Mouse (Mus musculus) brain, embryonic 14.5 days (tissue): ENCODE data around the gene Rab25.

Source experiments
- CTCF ChIP-seq: fragments of 200-500 bp; IDR thresholded peaks from 2 replicates; pipeline ENCODE4 v1.5.1; 2012; ENCODE audit warnings: inconsistent platforms, mild to moderate bottlenecking, moderate library complexity, borderline replicate concordance; ENCODE audit not compliant: insufficient read depth, insufficient read length; ENCODE audit errors: extremely low read depth
- POLR2A ChIP-seq: fragments of 200-500 bp; IDR thresholded peaks from 2 replicates; pipeline ENCODE4 v1.6.1; 2012; ENCODE audit warnings: mild to moderate bottlenecking, inconsistent platforms, borderline replicate concordance; ENCODE audit not compliant: poor library complexity, insufficient read depth, insufficient read length, severe bottlenecking; ENCODE audit errors: extremely low read depth

- TF ChIP-seq POLR2A (no peak), CTCF (no peak)
Measured at GRCm38 (mm10) chr3:88535005-88535404, 13.1 kb downstream of the Rab25 start.
